Mouse (Mus musculus) midbrain, embryonic 12.5 days (tissue): ENCODE measurements around the gene Ankrd65. TPM values are rescaled to one million over a fixed set of nuclear protein-coding genes. Genes with fewer than 3 reads are reported as not detected.

ENCODE experiments used
- ATAC-seq: fragments of 200-750 bp; cut with Nextera tagmentation; 2 replicates; pipeline ENCODE4 v1.8.0; 2017; ENCODE audit warnings: low read depth, moderate TSS enrichment, moderate library complexity; ENCODE audit not compliant: low FRiP score
- H3K27ac ChIP-seq: fragments of 300-500 bp; sonication (generic); replicated peaks from 2 replicates; pipeline ENCODE4 v1.5.1; 2016; ENCODE audit warnings: mild to moderate bottlenecking
- H3K27me3 ChIP-seq: fragments of 300-500 bp; sonication (generic); 2 replicates; pipeline ENCODE4 v1.6.1; 2016; ENCODE audit warnings: mild to moderate bottlenecking
- H3K36me3 ChIP-seq: fragments of 300-500 bp; sonication (generic); 2 replicates; pipeline ENCODE4 v1.6.1; 2016
- H3K4me1 ChIP-seq: fragments of 300-500 bp; sonication (generic); 2 replicates; pipeline ENCODE4 v1.6.1; 2016
- H3K4me2 ChIP-seq: fragments of 300-500 bp; sonication (generic); replicated peaks from 2 replicates; pipeline ENCODE4 v1.6.1; 2016; ENCODE audit warnings: mild to moderate bottlenecking, moderate library complexity
- H3K4me3 ChIP-seq: fragments of 300-500 bp; sonication (generic); 2 replicates; pipeline ENCODE4 v1.5.1; 2016; ENCODE audit warnings: mild to moderate bottlenecking
- H3K9ac ChIP-seq: fragments of 300-500 bp; sonication (generic); replicated peaks from 2 replicates; pipeline ENCODE4 v1.6.1; 2016; ENCODE audit warnings: mild to moderate bottlenecking, moderate library complexity
- H3K9me3 ChIP-seq: fragments of 300-500 bp; sonication (generic); 2 replicates; pipeline ENCODE4 v1.6.1; 2016; ENCODE audit warnings: mild to moderate bottlenecking
- WGBS: fragments of 180-500 bp; shearing (Covaris S2); methylation state at CpG from one replicate; pipeline ENCODE4 v1.1.7; 2016; 5-methylcytosine and 5-hydroxymethylcytosine counted together
- polyA plus RNA-seq: library from polyadenylated mRNA; unstranded; fragments of >200 nt; fragmentation: Nextera tagmentation; extraction: Ambion mirVana; gene quantifications from 2 replicates; pipeline ENCODE4 v1.2.1, GENCODE M21; 2016

Gene Ankrd65
- polyA plus RNA-seq, 1 experiment from 2014 or later = not detected

GRCm38 (mm10) chr4:155831205-155831766, 41.0 kb downstream of the Ankrd65 start, which contains the start of gene Aurkaip1:
Aurkaip1 (plus strand) TSS chr4:155831272.
- H3K27ac ChIP-seq = peak within 1 kb of the TSS; percentile 87
- no peaks in the 10 kb centered on the region for H3K27me3 ChIP-seq
- no peaks in the 10 kb centered on the region for H3K9me3 ChIP-seq
- peak; percentile 92 for ATAC-seq
- WGBS = under 1% methylated on average over 49 of the region's 49 CpGs
- peaks cover 32% of the 10 kb centered on the region; the same call in 1 of the 2 replicates for H3K36me3 ChIP-seq
- peaks cover 25% of the 10 kb centered on the region for H3K4me1 ChIP-seq
- peak within 1 kb of the TSS; percentile 94 for H3K9ac ChIP-seq
- peak within 1 kb of the TSS; percentile 99 for H3K4me2 ChIP-seq
- H3K4me3 ChIP-seq = peak within 1 kb of the TSS; percentile 91

DNA sequence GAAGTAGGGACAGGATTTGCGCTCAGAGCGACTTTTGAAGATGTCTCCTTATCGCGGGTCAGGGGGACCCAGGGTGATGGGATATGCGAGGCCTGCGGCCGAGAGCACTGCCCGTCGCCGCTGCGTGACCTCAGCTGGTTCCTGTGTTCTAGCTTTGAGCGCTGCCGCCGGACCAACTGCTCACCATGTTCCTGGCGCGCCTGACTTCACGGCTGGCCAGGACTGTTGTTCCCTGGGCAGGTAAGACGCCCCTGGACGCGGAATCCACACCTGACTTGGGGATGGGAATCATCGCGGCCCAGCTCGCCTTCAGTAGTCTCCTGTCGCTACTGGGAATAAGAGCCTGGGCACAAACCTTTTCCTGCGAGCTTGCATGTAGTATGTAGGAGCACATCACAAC, 41.6 kb downstream of the Ankrd65 start:
- Histone ChIP-seq H3K27me3 (no peaks in the 10 kb centered on the region), H3K4me2 (peak overlapping the region; percentile 99), H3K4me3 (peak overlapping the region; percentile 91), H3K4me1 (peaks cover 25% of the 10 kb centered on the region), H3K27ac (peak overlapping the region; percentile 87), H3K36me3 (peaks cover 28% of the 10 kb centered on the region; the same call in 1 of the 2 replicates), H3K9ac (peak overlapping the region; percentile 94), H3K9me3 (no peaks in the 10 kb centered on the region)
- WGBS = 2% methylated on average over 25 of the region's 25 CpGs
- ATAC-seq = no peak; the same call in 1 of the 2 replicates

DNA sequence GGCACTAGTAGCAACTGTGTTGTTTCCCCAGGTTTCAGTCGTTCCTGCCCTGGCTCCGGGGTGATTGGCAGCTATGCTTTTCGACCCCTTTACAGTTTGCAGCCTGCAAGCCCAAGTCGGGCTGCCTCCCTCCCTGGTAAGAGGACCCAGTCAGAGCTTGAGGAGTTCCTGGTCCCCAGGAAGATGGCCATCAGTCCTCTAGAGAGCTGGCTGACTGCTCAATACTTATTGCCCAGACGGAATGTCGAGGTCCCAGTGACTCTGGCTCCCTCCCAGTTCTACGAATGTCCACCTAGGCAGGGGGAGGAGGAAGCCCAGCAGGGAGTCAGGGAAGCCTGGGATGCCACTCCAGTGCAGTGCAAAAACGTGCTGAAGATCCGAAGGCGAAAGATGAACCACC, 42.1 kb downstream of the Ankrd65 start:
- Histone ChIP-seq H3K27me3 (no peaks in the 10 kb centered on the region), H3K27ac (no peak overlapping the region), H3K9me3 (no peaks in the 10 kb centered on the region), H3K4me1 (peaks cover 25% of the 10 kb centered on the region), H3K4me3 (peak overlapping the region; percentile 91), H3K9ac (peak overlapping the region; percentile 94), H3K4me2 (peak overlapping the region; percentile 99), H3K36me3 (peaks cover 24% of the 10 kb centered on the region; the same call in 1 of the 2 replicates)
- 57% methylated on average over 10 of the region's 10 CpGs for WGBS
- ATAC-seq = no peak

DNA sequence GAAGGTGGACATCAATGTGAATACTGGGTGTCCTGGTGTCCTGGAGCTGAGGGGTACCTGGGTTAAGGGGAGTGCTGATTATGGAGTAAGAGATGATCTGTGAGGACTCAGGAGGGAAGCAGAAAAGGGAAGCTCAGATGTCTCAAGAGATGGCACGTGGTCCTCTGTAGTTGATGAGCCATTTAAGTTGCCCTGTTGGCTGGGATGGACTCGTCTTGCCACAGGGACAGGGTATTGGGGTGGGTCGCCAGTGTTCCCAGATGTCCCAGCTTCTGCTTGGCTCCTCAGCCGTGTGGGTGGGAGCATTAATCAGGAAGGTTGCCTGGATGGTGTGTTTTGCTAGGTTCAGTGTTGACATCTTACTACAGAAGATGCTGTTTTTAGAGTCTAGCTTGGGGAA, 43.0 kb downstream of the Ankrd65 start:
- Histone ChIP-seq H3K4me1 (peaks cover 25% of the 10 kb centered on the region), H3K9ac (no peak overlapping the region), H3K36me3 (peaks cover 18% of the 10 kb centered on the region; the same call in 1 of the 2 replicates), H3K27me3 (no peaks in the 10 kb centered on the region), H3K27ac (no peak overlapping the region), H3K9me3 (no peaks in the 10 kb centered on the region), H3K4me2 (no peak overlapping the region), H3K4me3 (0 out of 2 replicates have a peak overlapping the region, but pooled peaks have one; percentile 3)
- 85% methylated on average over 4 of the region's 4 CpGs for WGBS
- no peak for ATAC-seq

DNA sequence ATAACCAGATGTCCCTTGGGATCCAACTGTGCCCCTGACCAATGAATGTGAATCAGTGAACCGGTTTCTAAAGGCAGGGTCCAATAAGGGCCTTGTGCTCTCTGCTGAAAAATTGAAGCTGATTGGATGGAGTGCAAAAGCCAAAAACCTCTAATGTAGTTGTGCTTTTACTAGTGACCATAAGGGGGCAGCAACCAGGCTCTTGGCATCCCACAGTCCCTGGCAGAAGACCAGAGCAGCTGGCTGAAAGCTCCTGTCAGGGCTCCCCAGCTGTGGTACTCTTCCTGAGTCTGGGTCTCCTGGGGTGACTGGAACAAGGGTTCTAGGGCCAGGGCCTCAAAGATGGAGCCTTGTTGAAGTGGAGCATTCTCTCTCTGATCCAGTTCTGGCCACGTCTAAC, 43.6 kb downstream of the Ankrd65 start:
- Histone ChIP-seq H3K4me1 (peaks cover 25% of the 10 kb centered on the region), H3K27ac (peak overlapping the region; percentile 27; the same call in 1 of the 2 replicates), H3K27me3 (no peaks in the 10 kb centered on the region), H3K4me2 (no peak overlapping the region), H3K36me3 (peaks cover 18% of the 10 kb centered on the region; the same call in 1 of the 2 replicates), H3K9me3 (no peaks in the 10 kb centered on the region), H3K9ac (no peak overlapping the region), H3K4me3 (no peak overlapping the region)
- ATAC-seq = peak; percentile 21; the same call in 1 of the 2 replicates
- WGBS = 40% methylated on average over 2 of the region's 2 CpGs

- Histone ChIP-seq H3K9ac (no peak overlapping the region), H3K4me2 (no peak overlapping the region), H3K27ac (no peak overlapping the region), H3K9me3 (no peaks in the 10 kb centered on the region), H3K4me3 (no peak overlapping the region), H3K27me3 (peaks cover 14% of the 10 kb centered on the region), H3K36me3 (peaks cover 16% of the 10 kb centered on the region; the same call in 1 of the 2 replicates), H3K4me1 (peaks cover 41% of the 10 kb centered on the region)
- 82% methylated on average over 11 of the region's 11 CpGs for WGBS
- no peak for ATAC-seq
These were observed 47.3 kb downstream of the Ankrd65 start for GRCm38 (mm10) chr4:155837404-155838010.

- Histone ChIP-seq H3K27me3 (peaks cover 14% of the 10 kb centered on the region), H3K4me2 (no peak overlapping the region), H3K27ac (peak overlapping the region; percentile 2; the same call in 1 of the 2 replicates), H3K9ac (no peak overlapping the region), H3K4me3 (no peak overlapping the region), H3K4me1 (peaks cover 33% of the 10 kb centered on the region), H3K36me3 (0 out of 2 replicates have a peak, but pooled peaks cover 9% of the 10 kb centered on the region), H3K9me3 (no peaks in the 10 kb centered on the region)
- no peak for ATAC-seq
- 61% methylated on average over 8 of the region's 8 CpGs for WGBS
These were observed 48.2 kb downstream of the Ankrd65 start for GRCm38 (mm10) chr4:155838187-155839153.

GRCm38 (mm10) chr4:155839483-155839910, 49.3 kb downstream of the Ankrd65 start, which contains the start of gene Mxra8:
Mxra8 (plus strand) TSS chr4:155839680.
- Histone ChIP-seq H3K27me3 (peaks cover 14% of the 10 kb centered on the region), H3K27ac (peak within 1 kb of the TSS; percentile 30), H3K36me3 (0 out of 2 replicates have a peak, but pooled peaks cover 5% of the 10 kb centered on the region), H3K9me3 (no peaks in the 10 kb centered on the region), H3K9ac (peak within 1 kb of the TSS; percentile 56), H3K4me1 (peaks cover 26% of the 10 kb centered on the region), H3K4me2 (peak within 1 kb of the TSS; percentile 70), H3K4me3 (peak within 1 kb of the TSS; percentile 42)
- WGBS = 2% methylated on average over 16 of the region's 16 CpGs
- peak; percentile 85 for ATAC-seq

- Histone ChIP-seq H3K27me3 (peaks cover 14% of the 10 kb centered on the region), H3K4me1 (peaks cover 26% of the 10 kb centered on the region), H3K9ac (peak overlapping the region; percentile 57), H3K4me3 (peak overlapping the region; percentile 42), H3K9me3 (no peaks in the 10 kb centered on the region), H3K4me2 (peak overlapping the region; percentile 70), H3K27ac (peak overlapping the region; percentile 30), H3K36me3 (0 out of 2 replicates have a peak, but pooled peaks cover 5% of the 10 kb centered on the region)
- no peak for ATAC-seq
- 4% methylated on average over 8 of the region's 8 CpGs for WGBS
These were observed 50.1 kb downstream of the Ankrd65 start for GRCm38 (mm10) chr4:155840076-155841002.

DNA sequence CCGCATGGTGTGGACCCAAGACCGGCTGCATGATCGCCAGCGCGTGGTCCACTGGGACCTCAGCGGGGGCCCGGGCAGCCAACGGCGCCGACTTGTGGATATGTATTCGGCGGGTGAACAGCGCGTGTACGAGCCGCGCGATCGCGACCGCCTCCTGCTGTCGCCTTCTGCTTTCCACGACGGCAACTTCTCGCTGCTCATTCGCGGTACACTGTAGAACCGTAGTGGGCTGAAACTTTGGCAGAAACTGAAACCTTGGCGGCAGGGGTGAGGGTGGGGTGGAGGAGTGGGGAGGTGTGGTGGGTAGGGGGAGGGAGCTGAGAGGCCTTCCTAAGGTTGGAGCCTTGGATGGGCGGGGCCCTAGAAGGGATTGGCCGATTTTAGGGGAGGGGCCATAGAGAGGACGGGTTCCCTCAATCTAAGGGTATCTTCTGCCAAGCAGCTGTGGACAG, 50.8 kb downstream of the Ankrd65 start:
- Histone ChIP-seq H3K27me3 (peaks cover 14% of the 10 kb centered on the region), H3K4me3 (peak overlapping the region; percentile 42), H3K9me3 (no peaks in the 10 kb centered on the region), H3K27ac (no peak overlapping the region), H3K9ac (peak overlapping the region; percentile 57), H3K36me3 (0 out of 2 replicates have a peak, but pooled peaks cover 5% of the 10 kb centered on the region), H3K4me1 (peaks cover 26% of the 10 kb centered on the region), H3K4me2 (peak overlapping the region; percentile 70)
- peak; percentile 43; the same call in 1 of the 2 replicates for ATAC-seq
- WGBS = under 1% methylated on average over 32 of the region's 32 CpGs
